Mouse (Mus musculus): ENCODE measurements around the gene Lactbl1. TPM values are rescaled to one million over a fixed set of nuclear protein-coding genes. Genes with fewer than 3 reads are reported as not detected.

Gene Lactbl1
- polyA plus RNA-seq, 1 experiment from 2014 or later: not detected

DNA sequence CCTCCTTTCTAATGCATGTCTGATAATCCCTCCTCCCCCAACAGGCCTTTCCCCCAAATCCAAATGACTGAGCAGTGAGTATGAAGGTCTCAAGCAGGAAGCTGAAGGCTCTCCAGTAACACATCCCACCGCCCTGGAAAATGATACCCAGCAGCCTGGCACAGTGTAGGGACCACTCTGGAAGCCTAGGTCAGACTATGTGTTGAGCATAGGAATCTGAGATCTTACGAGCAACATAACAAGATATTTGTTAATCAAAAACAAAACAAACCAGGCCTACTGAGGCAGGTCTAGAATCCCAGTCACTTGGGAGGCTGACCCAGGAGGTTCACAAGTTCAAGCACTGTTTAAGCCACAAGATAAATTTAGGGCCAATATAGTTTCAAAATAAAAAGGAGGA is 21.9 kb upstream of the Lactbl1 start:
- peak overlapping the region; percentile 53 for H3K4me2 ChIP-seq (ENCODE audit: low read depth, low read length)
- no peak for ATAC-seq (ENCODE audit: low read depth)
- H3K27me3 ChIP-seq (replicated peaks; ENCODE audit: control insufficient read depth, insufficient read depth, low read length): no peaks in the 10 kb centered on the region
- WGBS: 78% methylated on average over 2 of the region's 2 CpGs
- H3K27ac ChIP-seq (replicated peaks; ENCODE audit: low read depth, low read length): no peak overlapping the region
- no peak overlapping the region; the same call in 1 of the 2 replicates for H3K9ac ChIP-seq (ENCODE audit: low read depth, low read length)
- H3K4me3 ChIP-seq (ENCODE audit: low read depth, low read length): peak overlapping the region; percentile 100
- H3K36me3 ChIP-seq (ENCODE audit: control insufficient read depth, insufficient read depth, low read length): 0 out of 2 replicates have a peak, but pooled peaks cover 3% of the 10 kb centered on the region
- no peaks in the 10 kb centered on the region for H3K9me3 ChIP-seq (ENCODE audit: control insufficient read depth, low read length)
- peaks cover 9% of the 10 kb centered on the region for H3K4me1 ChIP-seq (ENCODE audit: control insufficient read depth, insufficient read depth, low read length)
- no peak for DNase-seq (ENCODE audit: low spot score)

DNA sequence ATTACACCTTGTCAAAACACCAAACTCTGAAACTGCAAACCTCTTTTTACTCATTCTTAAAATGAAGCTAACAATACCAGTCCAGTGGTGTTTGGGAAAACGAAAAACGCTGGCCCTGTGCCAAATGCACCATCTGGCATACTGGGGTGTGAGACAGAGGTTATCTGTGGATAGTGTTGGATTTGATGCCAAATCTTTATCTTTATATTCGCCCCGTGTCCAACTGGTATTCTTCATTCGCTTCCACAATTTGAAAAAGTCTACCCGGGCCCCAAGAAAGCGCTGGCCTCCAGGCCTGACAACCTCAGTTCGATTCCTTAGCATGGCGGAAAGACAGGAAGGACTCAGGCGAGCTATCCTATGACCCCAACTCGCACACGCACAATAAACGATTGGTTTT is 20.9 kb upstream of the Lactbl1 start:
- Histone ChIP-seq H3K4me3 (ENCODE audit: low read depth, low read length) (peak overlapping the region; percentile 100), H3K27ac (replicated peaks; ENCODE audit: low read depth, low read length) (peak overlapping the region; percentile 95), H3K27me3 (replicated peaks; ENCODE audit: control insufficient read depth, insufficient read depth, low read length) (no peaks in the 10 kb centered on the region), H3K9me3 (ENCODE audit: control insufficient read depth, low read length) (no peaks in the 10 kb centered on the region), H3K4me1 (ENCODE audit: control insufficient read depth, insufficient read depth, low read length) (peaks cover 9% of the 10 kb centered on the region), H3K9ac (ENCODE audit: low read depth, low read length) (peak overlapping the region; percentile 99), H3K36me3 (ENCODE audit: control insufficient read depth, insufficient read depth, low read length) (0 out of 2 replicates have a peak, but pooled peaks cover 3% of the 10 kb centered on the region), H3K4me2 (ENCODE audit: low read depth, low read length) (peak overlapping the region; percentile 53)
- WGBS: under 1% methylated on average over 13 of the region's 13 CpGs
- DNase-seq (ENCODE audit: low spot score) (peak; percentile 58), ATAC-seq (ENCODE audit: low read depth) (no peak)

DNA sequence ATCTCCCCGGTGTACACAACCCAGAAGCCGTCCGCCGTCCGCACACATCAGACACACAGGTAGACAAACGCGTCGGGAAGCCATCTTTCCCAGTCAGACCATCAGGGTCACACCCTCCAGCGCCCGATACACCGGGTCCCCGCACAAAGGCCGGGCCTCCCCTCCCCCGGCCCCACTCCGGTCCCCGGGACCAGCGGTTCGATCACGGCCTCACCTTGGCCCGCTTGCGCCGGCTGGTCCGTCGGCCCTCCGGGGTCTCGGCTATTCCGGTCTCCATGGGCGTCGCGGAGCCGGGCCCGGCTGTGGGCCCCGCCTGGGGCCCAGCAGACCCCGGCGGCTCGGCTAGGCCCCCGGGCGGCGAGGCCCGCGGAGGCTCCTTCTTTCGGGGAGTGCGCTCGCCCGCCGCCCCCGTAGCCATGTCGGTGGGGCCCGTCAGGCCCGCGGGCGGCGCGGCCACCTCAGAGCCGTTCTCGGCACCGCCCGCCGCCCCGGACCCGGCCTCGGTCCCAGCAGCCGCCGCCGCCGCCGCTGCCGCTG is 20.3 kb upstream of the Lactbl1 start:
- Histone ChIP-seq H3K4me1 (ENCODE audit: control insufficient read depth, insufficient read depth, low read length) (peaks cover 9% of the 10 kb centered on the region), H3K4me3 (ENCODE audit: low read depth, low read length) (peak overlapping the region; percentile 100), H3K27me3 (replicated peaks; ENCODE audit: control insufficient read depth, insufficient read depth, low read length) (no peaks in the 10 kb centered on the region), H3K4me2 (ENCODE audit: low read depth, low read length) (peak overlapping the region; percentile 53), H3K27ac (replicated peaks; ENCODE audit: low read depth, low read length) (peak overlapping the region; percentile 95), H3K36me3 (ENCODE audit: control insufficient read depth, insufficient read depth, low read length) (0 out of 2 replicates have a peak, but pooled peaks cover 3% of the 10 kb centered on the region), H3K9ac (ENCODE audit: low read depth, low read length) (peak overlapping the region; percentile 99), H3K9me3 (ENCODE audit: control insufficient read depth, low read length) (no peaks in the 10 kb centered on the region)
- WGBS: 0% methylated on average over 18 of the region's 68 CpGs
- DNase-seq (ENCODE audit: low spot score) (peak; percentile 51), ATAC-seq (ENCODE audit: low read depth) (peak; percentile 63)

DNA sequence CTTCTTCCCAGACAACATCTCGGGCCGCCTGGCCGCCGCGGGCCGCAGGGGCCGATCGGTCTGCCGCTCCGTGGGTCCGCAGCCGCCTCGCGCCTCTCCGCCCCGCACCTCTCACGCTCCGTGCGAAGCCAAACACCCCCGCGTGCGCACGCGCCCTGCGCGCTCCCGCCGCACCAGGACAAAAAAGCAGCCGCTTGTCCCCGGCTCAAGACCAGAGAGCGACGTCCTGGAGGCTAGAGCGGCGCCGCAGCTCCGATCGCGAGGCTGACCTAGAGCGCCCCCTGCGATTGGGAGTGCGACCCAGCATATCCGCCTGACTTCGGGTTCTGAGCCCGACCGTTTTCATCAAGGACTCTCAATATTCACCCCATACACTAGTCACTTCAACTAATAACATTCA is 19.9 kb upstream of the Lactbl1 start, which contains the start of gene Kdm1a:
Kdm1a (minus strand) TSS at position 156 of the 400 bp plus-strand sequence.
- 0 out of 2 replicates have a peak, but pooled peaks cover 3% of the 10 kb centered on the region for H3K36me3 ChIP-seq (ENCODE audit: control insufficient read depth, insufficient read depth, low read length)
- peak; percentile 95 for ATAC-seq (ENCODE audit: low read depth)
- 0% methylated on average over 17 of the region's 45 CpGs for WGBS
- peak within 1 kb of the TSS; percentile 95 for H3K27ac ChIP-seq (replicated peaks; ENCODE audit: low read depth, low read length)
- no peaks in the 10 kb centered on the region for H3K27me3 ChIP-seq (replicated peaks; ENCODE audit: control insufficient read depth, insufficient read depth, low read length)
- H3K4me1 ChIP-seq (ENCODE audit: control insufficient read depth, insufficient read depth, low read length): peaks cover 9% of the 10 kb centered on the region
- H3K9ac ChIP-seq (ENCODE audit: low read depth, low read length): peak within 1 kb of the TSS; percentile 99
- peak within 1 kb of the TSS; percentile 53 for H3K4me2 ChIP-seq (ENCODE audit: low read depth, low read length)
- DNase-seq (ENCODE audit: low spot score): peak; percentile 96
- no peaks in the 10 kb centered on the region for H3K9me3 ChIP-seq (ENCODE audit: control insufficient read depth, low read length)
- peak within 1 kb of the TSS; percentile 100 for H3K4me3 ChIP-seq (ENCODE audit: low read depth, low read length)

DNA sequence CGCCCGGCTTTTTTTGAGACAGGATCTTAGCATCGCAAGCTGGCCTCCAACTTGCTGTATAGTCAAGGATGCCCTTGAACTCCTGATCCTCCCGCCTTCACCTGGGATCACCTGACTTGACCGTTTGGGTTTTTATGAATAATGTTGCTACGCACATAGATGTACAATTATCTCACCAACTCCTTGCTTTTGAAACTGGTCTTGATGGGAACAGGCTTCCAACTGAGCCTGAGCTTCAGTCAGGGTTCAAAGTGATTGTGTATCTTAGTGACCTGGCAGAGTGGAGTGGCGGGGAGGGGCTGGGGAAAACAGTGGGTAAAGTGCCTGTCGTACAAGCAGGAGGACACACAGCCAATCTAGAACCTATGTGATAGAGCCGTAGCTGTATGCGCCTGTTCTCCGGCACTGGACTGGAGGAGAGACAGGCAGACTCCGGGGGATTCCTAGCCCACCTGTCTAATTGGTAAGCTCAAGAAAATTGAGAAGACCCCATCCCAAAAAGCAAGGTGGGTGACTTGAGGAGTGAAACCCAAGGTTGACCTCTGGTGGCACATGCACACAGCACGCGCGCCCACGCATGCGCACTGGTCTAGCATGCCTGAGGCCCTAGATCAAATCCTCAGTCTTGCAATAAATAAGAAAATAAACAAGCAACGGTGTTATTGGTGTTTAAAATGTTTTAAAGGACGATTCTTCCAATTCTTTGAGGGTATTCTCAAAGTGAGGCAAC is 16.5 kb upstream of the Lactbl1 start:
- peaks cover 2% of the 10 kb centered on the region; the same call in 1 of the 2 replicates for H3K4me1 ChIP-seq (ENCODE audit: control insufficient read depth, insufficient read depth, low read length)
- H3K27me3 ChIP-seq (replicated peaks; ENCODE audit: control insufficient read depth, insufficient read depth, low read length): no peaks in the 10 kb centered on the region
- H3K9ac ChIP-seq (ENCODE audit: low read depth, low read length): no peak overlapping the region
- H3K27ac ChIP-seq (replicated peaks; ENCODE audit: low read depth, low read length): no peak overlapping the region
- H3K36me3 ChIP-seq (ENCODE audit: control insufficient read depth, insufficient read depth, low read length): no peaks in the 10 kb centered on the region
- H3K4me2 ChIP-seq (ENCODE audit: low read depth, low read length): no peak overlapping the region
- no peak overlapping the region for H3K4me3 ChIP-seq (ENCODE audit: low read depth, low read length)
- WGBS: 90% methylated on average over 19 of the region's 19 CpGs
- ATAC-seq (ENCODE audit: low read depth) (no peak), DNase-seq (ENCODE audit: low spot score) (no peak)
- no peaks in the 10 kb centered on the region for H3K9me3 ChIP-seq (ENCODE audit: control insufficient read depth, low read length)

DNA sequence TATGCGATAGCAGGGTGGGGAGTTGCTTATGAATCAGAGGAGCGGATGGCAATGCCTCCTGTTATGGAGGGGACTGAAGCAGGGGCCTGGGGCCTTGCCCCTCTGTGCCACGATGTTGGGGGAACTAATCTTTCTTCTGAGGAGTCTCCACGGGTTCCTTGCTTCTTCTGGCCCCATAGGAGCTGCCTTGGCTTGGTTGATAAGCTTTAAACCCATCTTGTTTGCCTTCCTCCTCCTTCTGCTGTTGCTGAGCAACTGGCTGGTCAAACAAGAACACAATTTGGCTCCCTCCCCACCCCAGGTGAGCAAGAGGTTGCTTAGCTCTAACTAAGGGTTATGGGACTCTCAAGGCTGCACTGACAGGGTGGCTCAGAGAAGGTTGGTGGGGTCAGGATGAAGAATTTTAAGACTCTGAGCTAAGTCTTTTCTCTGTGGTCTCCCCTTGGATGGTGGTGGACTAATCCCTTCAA is 12.0 kb upstream of the Lactbl1 start, which contains the start of gene Tex46:
Tex46 (plus strand) TSS at position 51 of the 470 bp plus-strand sequence.
- DNase-seq (ENCODE audit: low spot score) (no peak), ATAC-seq (ENCODE audit: low read depth) (no peak)
- no peak within 1 kb of the TSS for H3K4me3 ChIP-seq (ENCODE audit: low read depth, low read length)
- H3K4me2 ChIP-seq (ENCODE audit: low read depth, low read length): no peak within 1 kb of the TSS
- no peak within 1 kb of the TSS for H3K9ac ChIP-seq (ENCODE audit: low read depth, low read length)
- no peaks in the 10 kb centered on the region for H3K27me3 ChIP-seq (replicated peaks; ENCODE audit: control insufficient read depth, insufficient read depth, low read length)
- WGBS: 56% methylated on average over 4 of the region's 4 CpGs
- no peak within 1 kb of the TSS for H3K27ac ChIP-seq (replicated peaks; ENCODE audit: low read depth, low read length)
- H3K36me3 ChIP-seq (ENCODE audit: control insufficient read depth, insufficient read depth, low read length): no peaks in the 10 kb centered on the region
- H3K9me3 ChIP-seq (ENCODE audit: control insufficient read depth, low read length): no peaks in the 10 kb centered on the region
- H3K4me1 ChIP-seq (ENCODE audit: control insufficient read depth, insufficient read depth, low read length): no peaks in the 10 kb centered on the region

DNA sequence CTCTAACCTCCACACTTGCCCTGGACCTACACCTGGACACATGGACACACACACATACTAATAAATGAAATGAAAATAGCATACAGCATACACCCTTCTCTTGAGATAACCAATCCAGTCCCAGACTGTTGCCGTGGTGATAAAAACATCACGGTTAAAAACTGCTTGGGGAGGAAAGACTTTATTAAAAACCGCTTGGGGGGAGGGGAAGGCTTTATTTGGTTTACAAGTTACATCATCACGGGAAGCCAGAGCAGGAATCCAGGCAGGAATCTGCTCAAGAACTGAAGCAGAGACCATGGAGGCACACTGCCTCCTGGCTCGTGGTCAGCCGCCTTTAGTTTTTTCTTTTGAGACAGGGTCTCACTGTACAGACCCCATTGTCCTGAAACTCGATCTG is 8.8 kb upstream of the Lactbl1 start:
- WGBS: 50% methylated on average over 7 of the region's 7 CpGs
- no peak overlapping the region for H3K4me2 ChIP-seq (ENCODE audit: low read depth, low read length)

DNA sequence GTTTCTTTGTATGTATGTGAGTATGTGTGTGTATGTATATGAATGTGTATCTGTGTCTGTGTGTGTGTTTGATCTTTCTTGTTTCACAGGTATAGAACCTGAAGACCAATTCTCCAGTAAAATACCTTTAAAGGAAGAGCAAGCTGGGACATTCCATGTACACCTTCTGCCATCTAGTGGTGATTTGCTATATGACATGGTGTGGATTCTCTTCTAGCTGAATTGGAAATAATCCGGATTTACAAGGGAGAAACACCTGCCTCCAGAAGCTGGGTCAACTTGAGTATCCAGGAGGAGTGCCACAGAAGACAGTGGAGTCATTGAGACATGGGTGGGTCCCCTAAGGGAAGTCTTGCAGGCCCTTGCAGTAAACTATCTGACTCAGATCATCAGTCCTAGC is 1.1 kb upstream of the Lactbl1 start:
- peak; percentile 62 for DNase-seq (ENCODE audit: low spot score)
- Histone ChIP-seq H3K27ac (replicated peaks; ENCODE audit: low read depth, low read length) (no peak overlapping the region), H3K36me3 (ENCODE audit: control insufficient read depth, insufficient read depth, low read length) (no peaks in the 10 kb centered on the region), H3K4me1 (ENCODE audit: control insufficient read depth, insufficient read depth, low read length) (no peaks in the 10 kb centered on the region), H3K4me2 (ENCODE audit: low read depth, low read length) (no peak overlapping the region), H3K9ac (ENCODE audit: low read depth, low read length) (no peak overlapping the region), H3K9me3 (ENCODE audit: control insufficient read depth, low read length) (no peaks in the 10 kb centered on the region), H3K27me3 (replicated peaks; ENCODE audit: control insufficient read depth, insufficient read depth, low read length) (no peaks in the 10 kb centered on the region), H3K4me3 (ENCODE audit: low read depth, low read length) (no peak overlapping the region)
- 7% methylated on average over 1 of the region's 1 CpGs for WGBS
- ATAC-seq (ENCODE audit: low read depth): no peak

More for the DNA sequence above, 8.8 kb upstream of the Lactbl1 start:
- Histone ChIP-seq H3K4me1 (ENCODE audit: control insufficient read depth, insufficient read depth, low read length) (no peaks in the 10 kb centered on the region), H3K9ac (ENCODE audit: low read depth, low read length) (no peak overlapping the region), H3K36me3 (ENCODE audit: control insufficient read depth, insufficient read depth, low read length) (no peaks in the 10 kb centered on the region), H3K4me3 (ENCODE audit: low read depth, low read length) (no peak overlapping the region), H3K27me3 (replicated peaks; ENCODE audit: control insufficient read depth, insufficient read depth, low read length) (no peaks in the 10 kb centered on the region), H3K27ac (replicated peaks; ENCODE audit: low read depth, low read length) (no peak overlapping the region), H3K9me3 (ENCODE audit: control insufficient read depth, low read length) (no peaks in the 10 kb centered on the region)
- ATAC-seq (ENCODE audit: low read depth) (no peak), DNase-seq (ENCODE audit: low spot score) (no peak)

All from embryonic facial prominence, embryonic 14.5 days (tissue).